Mouse (Mus musculus) layer of hippocampus, postnatal 14 days (tissue): ENCODE measurements at regions not wholly inside any gene's neighbourhood (a gene's known extent, or its start where the extent isn't known, plus 50 kb on each side); places are given as distances from the start of the nearest gene placed in this dataset.

Experiments
- DNase-seq, 2 experiments: peaks; one replicate each; pipeline ENCODE4 v3.0.0; 2021 to 2022; ENCODE audit warnings: low spot score in 2 of 2, mixed read lengths in 1 of 2

DNA sequence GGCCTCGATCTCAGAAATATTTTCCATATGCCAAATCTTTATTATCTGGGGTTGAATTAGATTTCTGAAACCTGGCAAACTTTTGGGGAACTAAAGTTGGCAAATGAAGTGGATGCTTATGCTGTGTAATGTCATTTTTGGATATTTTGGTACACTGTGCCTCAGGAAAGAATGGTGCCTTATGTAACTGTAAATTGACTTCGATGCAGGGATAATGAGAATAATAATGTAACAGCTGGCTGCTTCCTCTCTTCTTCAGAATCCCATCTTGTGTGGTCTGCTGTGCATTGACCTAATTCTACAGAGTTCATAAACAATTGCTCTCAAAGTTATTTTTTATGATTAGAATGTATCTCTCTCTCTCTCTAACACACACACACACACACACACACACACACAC, 545.6 kb downstream of the Tfap2b start:
- DNase-seq = no peak

DNA sequence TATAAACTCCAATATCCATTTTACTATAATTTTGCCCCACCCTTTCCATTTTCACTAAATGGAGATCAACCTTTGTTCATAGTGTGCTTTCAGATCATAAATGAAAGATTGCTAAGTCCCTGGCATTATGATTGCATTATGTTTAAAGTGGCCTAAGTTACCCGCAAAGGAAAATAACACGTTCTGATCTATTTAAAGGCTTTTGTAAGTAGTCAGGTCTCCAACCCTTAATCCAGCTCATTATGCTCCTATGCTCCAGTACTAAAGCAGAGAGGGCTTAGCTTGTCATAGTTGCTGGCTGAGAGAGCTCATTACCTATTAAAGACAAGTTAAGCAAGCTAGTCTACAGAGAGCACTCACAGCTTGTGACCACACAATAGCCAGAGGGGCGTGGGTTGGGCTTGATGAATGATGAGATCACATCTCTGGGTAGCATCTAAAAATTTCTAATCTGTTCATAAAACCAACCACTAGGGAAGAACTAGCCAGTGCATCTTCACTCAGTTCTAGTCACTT, 549.3 kb downstream of the Tfap2b start:
- DNase-seq = no peak

GRCm38 (mm10) chr1:19766879-19767278, 558.2 kb downstream of the Tfap2b start:
- DNase-seq = no peak

DNA sequence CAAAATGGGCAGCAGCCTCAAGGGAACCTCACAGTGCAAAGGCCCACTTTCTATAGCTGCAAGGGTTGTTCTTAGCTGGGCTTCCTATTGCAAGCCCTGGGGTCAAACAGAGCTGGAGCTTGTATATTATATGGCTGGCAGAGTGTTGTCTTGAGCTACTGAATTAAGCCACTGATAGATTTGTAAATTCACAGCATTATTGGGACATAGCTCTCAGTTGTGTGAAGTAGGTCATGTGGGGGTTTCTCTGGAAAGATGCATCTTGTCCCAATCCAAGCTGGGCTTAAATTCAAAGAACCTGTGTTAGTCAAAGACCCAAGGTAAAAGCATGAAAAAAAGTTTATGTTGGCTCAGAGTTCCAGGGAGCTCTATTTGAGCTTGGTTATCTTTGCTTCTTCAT, 563.6 kb downstream of the Tfap2b start:
- DNase-seq = no peak

DNA sequence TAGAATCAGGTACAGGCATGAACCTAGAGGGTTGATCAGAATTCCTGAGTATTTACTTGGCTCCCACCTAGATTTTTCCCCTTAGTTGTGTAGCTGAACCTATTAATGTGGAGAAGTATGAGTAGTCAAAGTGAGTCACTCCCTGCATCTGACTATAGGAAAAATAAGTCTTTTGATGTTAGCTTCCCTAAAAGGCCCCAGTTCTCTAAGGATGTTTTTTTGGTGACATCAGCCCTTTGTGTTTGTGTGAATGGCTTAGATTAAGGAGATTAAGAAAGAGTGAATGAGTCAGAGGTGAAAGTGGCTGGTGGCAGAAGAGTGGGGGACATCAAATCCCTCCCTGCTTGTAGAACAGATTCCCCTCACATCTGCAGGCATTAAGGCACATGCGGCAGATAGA, 565.8 kb downstream of the Tfap2b start:
- no peak for DNase-seq

- no peak for DNase-seq
These were observed 568.8 kb downstream of the Tfap2b start for GRCm38 (mm10) chr1:19777542-19777941.

DNA sequence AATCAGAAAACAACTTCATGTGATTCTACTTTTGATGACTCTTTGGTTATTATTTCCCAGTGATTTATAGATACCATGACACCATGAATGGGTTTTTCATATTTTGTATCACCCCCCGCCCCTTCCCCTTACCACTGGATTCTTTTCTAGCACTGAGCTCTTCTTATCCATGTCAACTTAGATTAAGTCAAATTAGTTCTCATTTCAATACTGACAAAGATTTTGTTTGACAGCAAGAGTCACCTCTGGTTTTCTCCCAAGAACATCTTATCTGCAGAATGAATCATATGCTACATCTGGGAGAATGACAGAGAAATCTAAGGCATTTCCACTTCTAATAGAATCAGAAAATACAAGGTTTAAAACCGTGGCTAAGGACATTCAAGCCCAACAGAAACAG, 578.3 kb downstream of the Tfap2b start:
- no peak for DNase-seq

GRCm38 (mm10) chr1:19794124-19794523, 585.4 kb downstream of the Tfap2b start:
- DNase-seq = no peak

DNA sequence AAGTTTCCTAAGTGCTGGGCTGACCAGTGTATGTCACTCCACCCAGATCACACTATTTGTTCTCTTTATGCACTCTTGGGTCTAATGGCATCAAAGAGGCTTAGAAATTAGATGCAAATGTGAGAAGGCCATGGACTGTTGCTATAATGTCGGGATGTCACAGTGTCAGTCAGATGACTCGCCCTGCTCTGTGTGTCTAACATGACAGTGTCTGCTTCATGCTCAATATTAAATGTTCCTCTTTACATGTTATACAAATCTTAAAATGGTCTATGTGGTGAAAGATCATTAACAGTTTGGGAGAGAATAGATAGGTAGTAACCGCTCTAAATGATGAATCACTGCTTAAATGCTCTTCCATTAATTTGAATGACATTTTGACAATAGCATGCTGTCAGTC, 617.2 kb downstream of the Tfap2b start:
- no peak for DNase-seq

GRCm38 (mm10) chr1:19826455-19827366, 618.0 kb downstream of the Tfap2b start:
- no peak for DNase-seq

GRCm38 (mm10) chr1:19849918-19850317, 641.2 kb downstream of the Tfap2b start:
- peak; percentile 4 to 31 for DNase-seq

GRCm38 (mm10) chr1:19857250-19857649, 648.5 kb downstream of the Tfap2b start:
- DNase-seq = no peak

- DNase-seq = no peak
These were observed 659.8 kb downstream of the Tfap2b start for GRCm38 (mm10) chr1:19868478-19868877.

DNA sequence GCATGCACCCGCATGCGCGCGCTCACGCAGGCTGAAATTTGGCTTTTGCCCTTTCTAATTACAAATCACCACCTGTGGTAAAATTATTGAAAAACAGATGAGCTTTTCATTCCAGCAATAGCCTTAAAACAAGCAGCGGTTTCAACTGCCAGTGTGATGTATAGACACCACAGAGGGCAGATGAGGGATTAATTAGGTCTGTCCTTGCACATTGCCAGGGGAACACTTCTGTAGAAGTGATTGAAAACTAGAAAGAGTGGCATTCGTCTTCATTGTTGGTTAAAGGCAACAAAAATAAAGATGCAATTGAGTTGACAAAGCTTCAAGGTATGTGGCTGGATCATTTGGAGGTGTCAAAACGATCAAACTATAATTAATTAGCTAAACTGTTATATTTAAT, 672.5 kb downstream of the Tfap2b start:
- DNase-seq = peak in 1 of 2 experiments; percentile 4

GRCm38 (mm10) chr1:19899426-19899825, 690.7 kb downstream of the Tfap2b start:
- DNase-seq = no peak

DNA sequence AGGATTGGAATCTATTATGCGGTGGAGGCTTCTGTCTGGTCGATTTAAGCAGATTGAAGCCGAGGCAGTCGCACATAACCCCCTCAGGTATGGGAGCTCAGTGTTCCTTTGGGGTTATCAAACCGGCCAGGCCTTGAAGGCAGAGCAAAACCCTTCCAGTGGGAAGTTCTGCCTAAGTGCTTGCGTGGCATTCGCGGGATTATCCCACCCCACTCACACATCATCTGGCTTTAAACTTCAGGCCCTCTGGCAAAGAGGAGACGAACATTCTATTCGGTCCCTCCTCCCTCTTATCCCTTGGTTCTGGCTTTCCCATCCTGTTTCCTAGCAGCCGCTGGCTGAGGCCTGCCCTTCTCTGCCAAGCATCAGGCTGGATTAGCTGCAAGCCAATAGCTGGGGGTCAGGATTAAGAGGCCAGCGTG, 691.2 kb downstream of the Tfap2b start:
- no peak for DNase-seq

- no peak for DNase-seq
These were observed 692.3 kb downstream of the Tfap2b start for GRCm38 (mm10) chr1:19900983-19901531.

- DNase-seq = no peak
These were observed 703.6 kb downstream of the Tfap2b start for GRCm38 (mm10) chr1:19912194-19912846.

GRCm38 (mm10) chr1:19918762-19919161, 699.1 kb downstream of the Pkhd1 start:
- DNase-seq = no peak

GRCm38 (mm10) chr1:19927192-19927591, 690.7 kb downstream of the Pkhd1 start:
- no peak for DNase-seq

DNA sequence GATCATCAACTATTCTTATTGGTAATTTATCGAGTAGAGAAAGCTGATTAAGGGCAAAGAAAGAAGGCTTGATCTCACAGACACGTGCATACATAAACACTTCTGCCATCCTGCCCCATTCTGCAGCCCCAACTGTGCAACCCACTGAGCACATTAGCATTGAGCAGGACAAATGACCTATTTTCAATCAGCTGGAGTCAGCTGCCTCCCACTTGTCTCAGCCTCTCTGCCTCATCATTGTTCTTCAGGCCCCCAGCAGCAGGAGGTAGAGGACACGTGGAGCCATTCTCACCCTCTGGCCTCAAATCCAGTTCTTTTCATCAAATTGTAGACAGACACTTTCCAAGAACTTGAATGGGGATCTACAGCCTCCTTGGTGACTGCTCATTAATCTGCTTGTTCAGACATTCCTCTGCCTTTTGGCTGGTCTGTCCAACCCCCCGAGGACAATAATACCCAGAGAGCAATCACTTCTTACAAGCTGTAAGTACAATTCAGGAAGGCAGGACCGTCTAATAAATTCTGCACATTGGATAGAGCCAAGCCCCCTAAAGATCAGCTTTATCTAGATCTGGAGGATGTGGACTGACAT, 690.0 kb downstream of the Pkhd1 start:
- no peak for DNase-seq
